Mouse (Mus musculus) ES-E14 (cell line): ENCODE results near the gene Nfatc2. TPM values are rescaled to one million over a fixed set of nuclear protein-coding genes. Genes with fewer than 3 reads are reported as not detected.
A peak's percentile ranks its signal among the peaks of the same experiment; 100 is the strongest.

ENCODE experiments used
- DNase-seq: peaks from one replicate; pipeline ENCODE4 v3.0.0-alpha.2; 2013; ENCODE audit warnings: low read depth, low spot score
- H3K27ac ChIP-seq: 2 replicates; pipeline ENCODE4 v1.5.1; 2012; ENCODE audit warnings: low read depth, mild to moderate bottlenecking, low read length, moderate library complexity, mixed read lengths; ENCODE audit not compliant: poor library complexity, insufficient read depth, severe bottlenecking
- H3K36me3 ChIP-seq: 2 replicates; pipeline ENCODE4 v1.6.1; 2012; ENCODE audit warnings: mild to moderate bottlenecking, low read length, moderate library complexity, mixed read lengths; ENCODE audit not compliant: control insufficient read depth, poor library complexity, insufficient read depth, severe bottlenecking
- H3K4me1 ChIP-seq, 2 experiments: fragments of 150-350 bp in 1 of 2; sonication (generic) in 1 of 2; 2 replicates each; pipeline ENCODE4 v1.6.1; 2012; ENCODE audit warnings: low read length in 2 of 2, mild to moderate bottlenecking in 1 of 2, mixed read lengths in 1 of 2; ENCODE audit not compliant: control insufficient read depth in 2 of 2, insufficient read depth in 2 of 2, poor library complexity in 1 of 2
- H3K4me3 ChIP-seq, 2 experiments: fragments of 150-350 bp in 1 of 2; sonication (generic) in 1 of 2; 2 replicates each; pipeline ENCODE4 v1.5.1; 2012; ENCODE audit warnings: low read length in 2 of 2, low read depth in 1 of 2, mild to moderate bottlenecking in 1 of 2, mixed read lengths in 1 of 2; ENCODE audit not compliant: insufficient read depth in 1 of 2, poor library complexity in 1 of 2, severe bottlenecking in 1 of 2
- H3K9ac ChIP-seq: 2 replicates; pipeline ENCODE4 v1.6.1; 2012; ENCODE audit warnings: low read depth, mild to moderate bottlenecking, low read length, mixed read lengths; ENCODE audit not compliant: poor library complexity, insufficient read depth, severe bottlenecking
- H3K9me3 ChIP-seq: fragments of 150-350 bp; sonication (generic); 2 replicates; pipeline ENCODE4 v1.6.1; 2012; ENCODE audit warnings: low read depth, mild to moderate bottlenecking, low read length; ENCODE audit not compliant: control insufficient read depth, insufficient read depth
- CHD2 ChIP-seq: IDR thresholded peaks from 2 replicates; pipeline ENCODE4 v1.6.1; 2014; ENCODE audit warnings: mild to moderate bottlenecking, low read depth, low read length, inconsistent platforms
- HCFC1 ChIP-seq: IDR thresholded peaks from 2 replicates; pipeline ENCODE4 v1.6.1; 2012; ENCODE audit warnings: low read length, inconsistent platforms, borderline replicate concordance; ENCODE audit not compliant: insufficient read depth
- MAFK ChIP-seq: IDR thresholded peaks from 2 replicates; pipeline ENCODE4 v1.6.1; 2014; ENCODE audit warnings: mild to moderate bottlenecking, low read depth, low read length, inconsistent platforms; ENCODE audit not compliant: insufficient read depth
- ZC3H11A ChIP-seq: IDR thresholded peaks from 2 replicates; pipeline ENCODE4 v1.6.1; 2012; ENCODE audit warnings: low read depth, mild to moderate bottlenecking, inconsistent platforms, low read length, borderline replicate concordance
- ZNF384 ChIP-seq: IDR thresholded peaks from 2 replicates; pipeline ENCODE4 v1.6.1; 2012; ENCODE audit warnings: low read depth, low read length, inconsistent platforms
- in situ Hi-C, 2 experiments: fragments of 600-800 bp; cut with MboI; formaldehyde crosslinking; loops; one replicate each; pipeline ENCODE4 v1.15.1; 2025; ENCODE audit warnings: low sequenced_read_pairs in 2 of 2, inconsistent platforms in 1 of 2; ENCODE audit not compliant: unreplicated experiment in 2 of 2
- total RNA-seq: library from RNA; depleted of rRNA; stranded (reverse); fragments of 300-350 nt; gene quantifications from 2 replicates; pipeline ENCODE4 v1.2.3, GENCODE M21; 2012

The Nfatc2 gene
- total RNA-seq, 1 experiment, result 2.0 TPM

- Histone ChIP-seq H3K9ac (no peak overlapping the region), H3K4me3 (no peak overlapping the region), H3K4me1 (peaks cover 0 to 8% of the 10 kb centered on the region in 2 experiments; a peak in 1 of 4 replicates), H3K9me3 (no peaks in the 10 kb centered on the region), H3K27ac (no peak overlapping the region), H3K36me3 (no peaks in the 10 kb centered on the region)
- TF ChIP-seq CHD2 (no peak), HCFC1 (no peak), MAFK (no peak), ZNF384 (no peak), ZC3H11A (no peak)
- no peak for DNase-seq
- in situ Hi-C loops, result loop anchor here (10.0 to 25.0 kb wide), 2 partner anchors 158 to 370 kb away; no protein-coding TSS in a partner anchor
These were observed 31.1 kb upstream of the Nfatc2 start for GRCm38 (mm10) chr2:168632543-168632942.

- Histone ChIP-seq H3K27ac (no peak overlapping the region), H3K4me3 (no peak overlapping the region), H3K36me3 (no peaks in the 10 kb centered on the region), H3K4me1 (peaks cover 0 to 8% of the 10 kb centered on the region in 2 experiments; a peak in 1 of 4 replicates), H3K9me3 (no peaks in the 10 kb centered on the region), H3K9ac (no peak overlapping the region)
- in situ Hi-C loops, result loop anchor here in 1 of 2 experiments (5.0 to 25.0 kb wide), 2 partner anchors 156 to 366 kb away; no protein-coding TSS in a partner anchor
- TF ChIP-seq ZNF384 (no peak), ZC3H11A (peak; percentile 93; the same call in 1 of the 2 replicates), MAFK (no peak), HCFC1 (no peak)
- peak; percentile 64 for DNase-seq
These were observed 27.3 kb upstream of the Nfatc2 start for GRCm38 (mm10) chr2:168628787-168629186.

- no peak for DNase-seq
These were observed 26.6 kb upstream of the Nfatc2 start for GRCm38 (mm10) chr2:168627829-168628770.

GRCm38 (mm10) chr2:168626385-168626784, 24.9 kb upstream of the Nfatc2 start:
- no peaks in the 10 kb centered on the region for H3K4me1 ChIP-seq
- H3K4me3 ChIP-seq, result peak overlapping the region; percentile 13 to 43; a peak in 3 of 4 replicates
- DNase-seq, result no peak
- in situ Hi-C loops, result loop anchor here in 1 of 2 experiments (5.0 to 25.0 kb wide), 2 partner anchors 154 to 364 kb away; no protein-coding TSS in a partner anchor
- H3K36me3 ChIP-seq, result no peaks in the 10 kb centered on the region
- no peak overlapping the region for H3K9ac ChIP-seq
- TF ChIP-seq MAFK, result no peak
- no peak for TF ChIP-seq ZNF384
- no peak for TF ChIP-seq ZC3H11A
- no peak for TF ChIP-seq CHD2
- no peak for TF ChIP-seq HCFC1
- H3K27ac ChIP-seq, result no peak overlapping the region
- no peaks in the 10 kb centered on the region for H3K9me3 ChIP-seq

More at GRCm38 (mm10) chr2:168627829-168628770, 26.6 kb upstream of the Nfatc2 start:
- no peaks in the 10 kb centered on the region for H3K36me3 ChIP-seq
- no peak overlapping the region for H3K4me3 ChIP-seq
- peaks cover 0 to 1% of the 10 kb centered on the region in 2 experiments; a peak in 1 of 4 replicates for H3K4me1 ChIP-seq
- H3K9ac ChIP-seq, result no peak overlapping the region
- H3K27ac ChIP-seq, result no peak overlapping the region
- in situ Hi-C loops, result loop anchor here in 1 of 2 experiments (5.0 to 25.0 kb wide), 2 partner anchors 156 to 366 kb away; no protein-coding TSS in a partner anchor
- no peak for TF ChIP-seq ZC3H11A
- no peak for TF ChIP-seq CHD2
- TF ChIP-seq HCFC1, result no peak
- no peak for TF ChIP-seq ZNF384
- no peak for TF ChIP-seq MAFK
- no peaks in the 10 kb centered on the region for H3K9me3 ChIP-seq
